Mouse (Mus musculus) ES-E14 (cell line): ENCODE measurements around the gene Gm20489. TPM values are rescaled to one million over a fixed set of nuclear protein-coding genes. Genes with fewer than 3 reads are reported as not detected.

Experiments
- DNase-seq: peaks from one replicate; pipeline ENCODE4 v3.0.0-alpha.2; 2013; ENCODE audit warnings: low read depth, low spot score
- H3K27ac ChIP-seq: 2 replicates; pipeline ENCODE4 v1.5.1; 2012; ENCODE audit warnings: low read depth, mild to moderate bottlenecking, low read length, moderate library complexity, mixed read lengths; ENCODE audit not compliant: poor library complexity, insufficient read depth, severe bottlenecking
- H3K36me3 ChIP-seq: 2 replicates; pipeline ENCODE4 v1.6.1; 2012; ENCODE audit warnings: mild to moderate bottlenecking, low read length, moderate library complexity, mixed read lengths; ENCODE audit not compliant: control insufficient read depth, poor library complexity, insufficient read depth, severe bottlenecking
- H3K4me1 ChIP-seq, 2 experiments: fragments of 150-350 bp in 1 of 2; sonication (generic) in 1 of 2; 2 replicates each; pipeline ENCODE4 v1.6.1; 2012; ENCODE audit warnings: low read length in 2 of 2, mild to moderate bottlenecking in 1 of 2, mixed read lengths in 1 of 2; ENCODE audit not compliant: control insufficient read depth in 2 of 2, insufficient read depth in 2 of 2, poor library complexity in 1 of 2
- H3K4me3 ChIP-seq, 2 experiments: fragments of 150-350 bp in 1 of 2; sonication (generic) in 1 of 2; 2 replicates each; pipeline ENCODE4 v1.5.1; 2012; ENCODE audit warnings: low read length in 2 of 2, low read depth in 1 of 2, mild to moderate bottlenecking in 1 of 2, mixed read lengths in 1 of 2; ENCODE audit not compliant: insufficient read depth in 1 of 2, poor library complexity in 1 of 2, severe bottlenecking in 1 of 2
- H3K9ac ChIP-seq: 2 replicates; pipeline ENCODE4 v1.6.1; 2012; ENCODE audit warnings: low read depth, mild to moderate bottlenecking, low read length, mixed read lengths; ENCODE audit not compliant: poor library complexity, insufficient read depth, severe bottlenecking
- H3K9me3 ChIP-seq: fragments of 150-350 bp; sonication (generic); 2 replicates; pipeline ENCODE4 v1.6.1; 2012; ENCODE audit warnings: low read depth, mild to moderate bottlenecking, low read length; ENCODE audit not compliant: control insufficient read depth, insufficient read depth
- CHD2 ChIP-seq: IDR thresholded peaks from 2 replicates; pipeline ENCODE4 v1.6.1; 2014; ENCODE audit warnings: mild to moderate bottlenecking, low read depth, low read length, inconsistent platforms
- HCFC1 ChIP-seq: IDR thresholded peaks from 2 replicates; pipeline ENCODE4 v1.6.1; 2012; ENCODE audit warnings: low read length, inconsistent platforms, borderline replicate concordance; ENCODE audit not compliant: insufficient read depth
- MAFK ChIP-seq: IDR thresholded peaks from 2 replicates; pipeline ENCODE4 v1.6.1; 2014; ENCODE audit warnings: mild to moderate bottlenecking, low read depth, low read length, inconsistent platforms; ENCODE audit not compliant: insufficient read depth
- ZC3H11A ChIP-seq: IDR thresholded peaks from 2 replicates; pipeline ENCODE4 v1.6.1; 2012; ENCODE audit warnings: low read depth, mild to moderate bottlenecking, inconsistent platforms, low read length, borderline replicate concordance
- ZNF384 ChIP-seq: IDR thresholded peaks from 2 replicates; pipeline ENCODE4 v1.6.1; 2012; ENCODE audit warnings: low read depth, low read length, inconsistent platforms
- in situ Hi-C, 2 experiments: fragments of 600-800 bp; cut with MboI; formaldehyde crosslinking; loops; one replicate each; pipeline ENCODE4 v1.15.1; 2025; ENCODE audit warnings: low sequenced_read_pairs in 2 of 2, inconsistent platforms in 1 of 2; ENCODE audit not compliant: unreplicated experiment in 2 of 2
- total RNA-seq: library from RNA; depleted of rRNA; stranded (reverse); fragments of 300-350 nt; gene quantifications from 2 replicates; pipeline ENCODE4 v1.2.3, GENCODE M21; 2012

Gene Gm20489
- total RNA-seq, 1 experiment, result not detected

- Histone ChIP-seq H3K36me3 (peaks cover 38% of the 10 kb centered on the region), H3K27ac (no peak overlapping the region), H3K4me3 (no peak overlapping the region), H3K9ac (no peak overlapping the region), H3K4me1 (no peaks in the 10 kb centered on the region), H3K9me3 (no peaks in the 10 kb centered on the region)
- in situ Hi-C loops, result no loop called here
- DNase-seq, result no peak
- no peak for TF ChIP-seq ZC3H11A
- TF ChIP-seq CHD2, result no peak
- no peak for TF ChIP-seq ZNF384
- TF ChIP-seq MAFK, result no peak
- no peak for TF ChIP-seq HCFC1
Measured at GRCm38 (mm10) chrX:101290111-101290510, 21.3 kb upstream of the Gm20489 start.

DNA sequence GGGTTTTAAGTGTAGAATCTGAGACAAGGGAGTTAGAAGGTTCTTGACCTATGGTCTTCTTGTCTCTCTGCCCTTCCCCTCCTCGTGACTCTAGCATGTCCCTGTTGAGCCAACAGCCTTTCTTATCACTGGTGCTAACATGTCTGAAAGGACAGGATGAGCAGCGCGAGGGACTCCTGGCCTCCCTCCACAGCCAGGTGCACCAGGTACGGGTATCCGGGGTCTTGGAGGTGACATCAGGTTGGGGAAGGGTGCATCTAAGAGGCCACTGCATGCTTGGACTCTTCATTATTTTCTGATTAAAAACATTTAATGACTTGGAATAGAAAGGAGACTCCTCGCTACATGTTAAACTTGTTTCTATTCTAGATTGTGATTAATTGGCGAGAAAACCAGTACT lies 20.2 kb upstream of the Gm20489 start:
- no peak for TF ChIP-seq ZNF384
- TF ChIP-seq MAFK, result no peak
- no peak for TF ChIP-seq ZC3H11A
- no peak for TF ChIP-seq HCFC1
- no peak for TF ChIP-seq CHD2
- Histone ChIP-seq H3K4me1 (no peaks in the 10 kb centered on the region), H3K9ac (no peak overlapping the region), H3K27ac (no peak overlapping the region), H3K36me3 (peaks cover 38% of the 10 kb centered on the region), H3K9me3 (no peaks in the 10 kb centered on the region), H3K4me3 (no peak overlapping the region)
- in situ Hi-C loops, result no loop called here
- no peak for DNase-seq

DNA sequence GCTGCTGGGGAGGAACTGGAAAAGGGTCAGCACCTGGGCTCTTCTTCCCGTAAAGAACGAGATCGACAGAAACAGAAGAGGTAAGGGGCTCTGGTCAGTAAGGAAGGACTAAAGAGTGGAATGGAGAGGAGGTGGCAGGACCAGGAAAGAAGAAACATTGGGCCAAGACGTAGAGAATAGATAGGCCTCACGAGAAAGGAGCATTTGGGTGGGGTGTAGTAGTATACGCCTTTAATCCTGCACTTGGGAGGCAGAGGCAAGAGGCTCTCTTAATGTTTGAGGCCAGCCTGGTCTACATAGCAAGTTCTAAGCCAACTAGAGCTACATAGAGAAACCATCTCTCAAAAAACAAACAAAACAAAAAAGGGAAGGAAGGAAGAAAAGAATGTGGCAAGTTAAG lies 19.6 kb upstream of the Gm20489 start:
- in situ Hi-C loops, result no loop called here
- H3K9ac ChIP-seq, result no peak overlapping the region
- no peak overlapping the region for H3K4me3 ChIP-seq
- peaks cover 38% of the 10 kb centered on the region for H3K36me3 ChIP-seq
- H3K27ac ChIP-seq, result no peak overlapping the region
- H3K9me3 ChIP-seq, result no peaks in the 10 kb centered on the region
- no peak for TF ChIP-seq ZC3H11A
- no peak for TF ChIP-seq MAFK
- no peak for TF ChIP-seq ZNF384
- TF ChIP-seq CHD2, result no peak
- no peak for TF ChIP-seq HCFC1
- no peaks in the 10 kb centered on the region for H3K4me1 ChIP-seq
- DNase-seq, result no peak

GRCm38 (mm10) chrX:101287543-101287942 lies 18.7 kb upstream of the Gm20489 start:
- no peak overlapping the region for H3K4me3 ChIP-seq
- no peaks in the 10 kb centered on the region for H3K9me3 ChIP-seq
- no peak overlapping the region for H3K9ac ChIP-seq
- no peak overlapping the region for H3K27ac ChIP-seq
- no peaks in the 10 kb centered on the region for H3K4me1 ChIP-seq
- DNase-seq, result no peak
- in situ Hi-C loops, result no loop called here
- TF ChIP-seq CHD2 (no peak), MAFK (no peak), ZC3H11A (no peak), HCFC1 (no peak), ZNF384 (no peak)
- peaks cover 39% of the 10 kb centered on the region for H3K36me3 ChIP-seq

DNA sequence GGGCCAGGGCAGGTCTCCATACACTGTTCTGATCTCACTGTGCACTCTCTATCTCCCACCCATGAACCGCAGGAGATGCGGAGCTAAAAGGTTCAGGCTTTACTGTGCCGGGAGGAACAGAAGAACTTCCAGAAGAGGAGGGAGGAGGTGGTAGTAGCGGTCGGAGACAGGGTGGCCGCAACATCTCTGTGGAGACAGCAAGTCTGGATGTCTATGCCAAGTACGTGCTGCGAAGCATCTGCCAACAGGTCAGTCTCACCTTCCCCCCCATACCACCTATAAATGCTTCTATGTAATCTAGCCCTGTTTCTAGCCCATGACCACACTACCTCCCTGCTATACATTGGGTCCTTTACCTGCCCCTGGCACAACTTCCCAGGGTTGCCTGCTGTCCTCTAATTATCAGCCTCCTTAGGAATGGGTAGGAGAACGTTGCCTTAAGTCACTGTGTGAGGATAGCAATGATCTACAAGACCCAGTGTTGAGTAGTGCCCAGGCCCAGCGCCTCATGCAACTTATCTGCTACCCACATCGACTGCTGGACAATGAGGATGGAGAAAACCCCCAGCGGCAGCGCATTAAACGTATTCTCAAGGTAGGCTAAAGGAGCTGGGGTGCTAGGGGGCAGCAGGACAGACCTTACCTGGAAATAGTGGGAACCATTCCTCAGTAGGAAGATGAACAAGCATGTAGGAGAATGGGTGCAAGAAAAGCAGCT lies 17.3 kb upstream of the Gm20489 start:
- Histone ChIP-seq H3K4me1 (no peaks in the 10 kb centered on the region), H3K36me3 (peaks cover 43% of the 10 kb centered on the region), H3K4me3 (no peak overlapping the region), H3K9me3 (no peaks in the 10 kb centered on the region), H3K27ac (no peak overlapping the region), H3K9ac (no peak overlapping the region)
- TF ChIP-seq MAFK (no peak), HCFC1 (no peak), ZNF384 (no peak), ZC3H11A (no peak), CHD2 (no peak)
- in situ Hi-C loops, result no loop called here
- no peak for DNase-seq
